Mouse (Mus musculus) stomach, embryonic 14.5 days (tissue): ENCODE data around the gene Sptbn2. TPM values are rescaled to one million over a fixed set of nuclear protein-coding genes. Genes with fewer than 3 reads are reported as not detected.
A peak's percentile ranks its signal among the peaks of the same experiment; 100 is the strongest.

ENCODE experiments used
- ATAC-seq: fragments of 200-750 bp; cut with Nextera tagmentation; 2 replicates; pipeline ENCODE4 v1.8.0; 2017; ENCODE audit warnings: low read depth, moderate TSS enrichment; ENCODE audit not compliant: insufficient number of reproducible peaks, insufficient read depth, low FRiP score
- H3K27ac ChIP-seq: fragments of 300-500 bp; sonication (generic); 2 replicates; pipeline ENCODE4 v1.5.1; 2014; ENCODE audit warnings: mild to moderate bottlenecking, low read length, moderate library complexity, mixed read lengths
- H3K27me3 ChIP-seq: fragments of 300-500 bp; sonication (generic); 2 replicates; pipeline ENCODE4 v1.6.1; 2014; ENCODE audit warnings: low read length, control low read depth, mixed read lengths; ENCODE audit not compliant: control insufficient read depth, insufficient read depth
- H3K36me3 ChIP-seq: fragments of 300-500 bp; sonication (generic); 2 replicates; pipeline ENCODE4 v1.6.1; 2014; ENCODE audit warnings: mild to moderate bottlenecking, control low read depth, low read length, moderate library complexity, mixed read lengths; ENCODE audit not compliant: control insufficient read depth, insufficient read depth
- H3K4me1 ChIP-seq: fragments of 300-500 bp; sonication (generic); 2 replicates; pipeline ENCODE4 v1.6.1; 2014; ENCODE audit warnings: low read length, control low read depth, mixed read lengths; ENCODE audit not compliant: control insufficient read depth, insufficient read depth
- H3K4me2 ChIP-seq: fragments of 300-500 bp; sonication (generic); replicated peaks from 2 replicates; pipeline ENCODE4 v1.6.1; 2014; ENCODE audit warnings: low read depth, low read length, control low read depth
- H3K4me3 ChIP-seq: fragments of 300-500 bp; sonication (generic); 2 replicates; pipeline ENCODE4 v1.5.1; 2014; ENCODE audit warnings: low read depth, low read length, control low read depth
- H3K9ac ChIP-seq: fragments of 300-500 bp; sonication (generic); replicated peaks from 2 replicates; pipeline ENCODE4 v1.6.1; 2014; ENCODE audit warnings: low read depth, mild to moderate bottlenecking, control low read depth, low read length, moderate library complexity, mixed read lengths
- H3K9me3 ChIP-seq: fragments of 300-500 bp; sonication (generic); 2 replicates; pipeline ENCODE4 v1.6.1; 2016; ENCODE audit warnings: low read depth, low read length, control low read depth; ENCODE audit not compliant: control insufficient read depth
- WGBS: fragments of 180-500 bp; shearing (Covaris S2); extraction: QIAGEN DNeasy Blood & Tissue Kit; methylation state at CpG from one replicate; pipeline ENCODE4 v1.1.7; 2014; 5-methylcytosine and 5-hydroxymethylcytosine counted together
- polyA plus RNA-seq: library from polyadenylated mRNA; unstranded; fragments of >200 nt; fragmentation: Nextera tagmentation; extraction: Ambion mirVana; gene quantifications from 2 replicates; pipeline ENCODE4 v1.2.1, GENCODE M21; 2014

Sptbn2 gene
- polyA plus RNA-seq, 1 experiment from 2014 or later: 3.7 TPM

GRCm38 (mm10) chr19:4793831-4794422 lies 83.0 kb downstream of the Sptbn2 start, which contains the start of gene Rbm4:
Gene Rbm4, minus strand, starts transcription at chr19:4793901.
- peaks cover 46% of the 10 kb centered on the region for H3K36me3 ChIP-seq
- no peaks in the 10 kb centered on the region for H3K9me3 ChIP-seq
- ATAC-seq: peak; percentile 98
- peaks cover 19% of the 10 kb centered on the region for H3K4me1 ChIP-seq
- H3K4me3 ChIP-seq: peak within 1 kb of the TSS; percentile 86
- WGBS: 0% methylated on average over 31 of the region's 31 CpGs
- peak within 1 kb of the TSS; percentile 82 for H3K27ac ChIP-seq
- H3K9ac ChIP-seq: peak within 1 kb of the TSS; percentile 80
- H3K27me3 ChIP-seq: no peaks in the 10 kb centered on the region
- peak within 1 kb of the TSS; percentile 78 for H3K4me2 ChIP-seq

GRCm38 (mm10) chr19:4795929-4796328 lies 85.0 kb downstream of the Sptbn2 start:
- Histone ChIP-seq H3K9ac (no peak overlapping the region), H3K4me1 (peaks cover 11% of the 10 kb centered on the region), H3K27me3 (no peaks in the 10 kb centered on the region), H3K4me2 (no peak overlapping the region), H3K36me3 (peaks cover 49% of the 10 kb centered on the region), H3K27ac (no peak overlapping the region), H3K4me3 (no peak overlapping the region), H3K9me3 (no peaks in the 10 kb centered on the region)
- WGBS: 63% methylated on average over 1 of the region's 1 CpGs
- ATAC-seq: no peak

DNA sequence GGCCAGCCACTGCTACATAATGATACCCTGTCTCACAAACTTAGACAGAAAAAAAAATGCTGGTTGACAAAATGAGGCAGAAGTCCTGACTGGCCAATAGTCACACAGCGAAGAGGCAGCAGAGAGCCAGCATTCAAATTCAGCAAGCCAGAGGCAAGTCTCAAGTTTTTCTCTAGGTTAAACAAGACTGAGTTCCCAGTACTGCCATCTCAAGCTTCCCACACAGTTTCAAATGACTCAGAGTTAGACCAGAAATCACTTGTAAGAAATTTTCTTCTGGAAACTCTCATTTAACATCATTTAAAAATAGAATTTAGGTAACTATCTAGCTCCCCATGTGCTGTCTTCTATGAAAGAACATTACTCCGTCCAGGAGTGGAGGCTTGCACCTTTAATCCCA lies 86.9 kb downstream of the Sptbn2 start:
- no peak overlapping the region for H3K4me3 ChIP-seq
- H3K27ac ChIP-seq: no peak overlapping the region
- WGBS: 98% methylated on average over 2 of the region's 2 CpGs
- H3K27me3 ChIP-seq: no peaks in the 10 kb centered on the region
- ATAC-seq: no peak
- no peak overlapping the region for H3K9ac ChIP-seq
- no peaks in the 10 kb centered on the region for H3K9me3 ChIP-seq
- peaks cover 56% of the 10 kb centered on the region for H3K36me3 ChIP-seq
- H3K4me2 ChIP-seq: no peak overlapping the region
- H3K4me1 ChIP-seq: peaks cover 2% of the 10 kb centered on the region; the same call in 1 of the 2 replicates

- Histone ChIP-seq H3K4me2 (no peak overlapping the region), H3K27ac (no peak overlapping the region), H3K9me3 (no peaks in the 10 kb centered on the region), H3K9ac (no peak overlapping the region), H3K4me3 (no peak overlapping the region), H3K4me1 (no peaks in the 10 kb centered on the region), H3K27me3 (no peaks in the 10 kb centered on the region), H3K36me3 (peaks cover 66% of the 10 kb centered on the region)
- ATAC-seq: no peak
- 93% methylated on average over 5 of the region's 5 CpGs for WGBS
These were observed 88.1 kb downstream of the Sptbn2 start for GRCm38 (mm10) chr19:4799083-4799482.

Other genes starting within 250 kb of the Sptbn2 start
- gene Syt12, start 233.7 kb upstream of the Sptbn2 start, polyA plus RNA-seq: 0.41 and 0.50 TPM in 2 replicates
- not detected in 2 replicates for gene 2010003K11Rik, start 212.6 kb upstream of the Sptbn2 start, polyA plus RNA-seq
- 11.4 and 12.7 TPM in 2 replicates for gene Pcx, start 200.7 kb upstream of the Sptbn2 start, polyA plus RNA-seq
- 8.3 and 11.3 TPM in 2 replicates for gene Lrfn4, start 95.5 kb upstream of the Sptbn2 start, polyA plus RNA-seq
- 62.2 and 69.6 TPM in 2 replicates for gene Rce1, start 85.5 kb upstream of the Sptbn2 start, polyA plus RNA-seq
- 3.0 and 6.4 TPM in 2 replicates for gene Gm960, start 12.5 kb upstream of the Sptbn2 start, polyA plus RNA-seq
- gene Rbm4b, start 45.3 kb downstream of the Sptbn2 start, polyA plus RNA-seq: 72.2 and 79.1 TPM in 2 replicates
- 58.0 and 60.7 TPM in 2 replicates for gene Rbm4, start 82.7 kb downstream of the Sptbn2 start, polyA plus RNA-seq
- 32.0 and 35.8 TPM in 2 replicates for gene Gm21992, start 100.4 kb downstream of the Sptbn2 start, polyA plus RNA-seq
- 75.9 and 77.7 TPM in 2 replicates for gene Rbm14, start 100.5 kb downstream of the Sptbn2 start, polyA plus RNA-seq
- gene Ccs, start 128.2 kb downstream of the Sptbn2 start, polyA plus RNA-seq: 55.4 and 55.8 TPM in 2 replicates
- 0.07 TPM in 1 of 2 replicates, not detected in the other for gene Ccdc87, start 128.2 kb downstream of the Sptbn2 start, polyA plus RNA-seq
- gene Ctsf, start 144.0 kb downstream of the Sptbn2 start, polyA plus RNA-seq: 22.7 and 30.0 TPM in 2 replicates
- 1.8 and 2.1 TPM in 2 replicates for gene Actn3, start 166.7 kb downstream of the Sptbn2 start, polyA plus RNA-seq
- 9.9 and 10.2 TPM in 2 replicates for gene Zdhhc24, start 167.5 kb downstream of the Sptbn2 start, polyA plus RNA-seq
- gene Bbs1, start 195.5 kb downstream of the Sptbn2 start, polyA plus RNA-seq: 4.0 and 6.4 TPM in 2 replicates
- 90.1 and 93.8 TPM in 2 replicates for gene Dpp3, start 217.1 kb downstream of the Sptbn2 start, polyA plus RNA-seq
- 1.5 and 1.6 TPM in 2 replicates for gene Peli3, start 232.0 kb downstream of the Sptbn2 start, polyA plus RNA-seq